10 mouse cellular contexts compared by ENCODE assay signal in genomic region chr7:115568301-115568700, GRCm38 (mm10).
DNase-seq lines count a peak whose midpoint lies in the region; ATAC-seq and TF ChIP-seq lines count a peak whose summit lies in the region.
"Had no signal": no experiment of that assay in that cellular context is flagged by ENCODE, and none has a peak within 500 bp of the region (broad histone marks: within the 10 kb centered on the region; RNA-seq: fewer than 3 reads in every experiment).

No protein-coding gene starts in this region.

- no peak for TF ChIP-seq POLR2A in brain, embryonic 14.5 days (IDR thresholded peaks at IDR 0.05; ENCODE audit: borderline replicate concordance, extremely low read depth, insufficient read depth, insufficient read length, poor library complexity, severe bottlenecking)
- TF ChIP-seq POLR2A in lung, adult 2 months (IDR thresholded peaks at IDR 0.05; ENCODE audit: borderline replicate concordance, extremely low read depth, low read depth, low read length) = no peak

- intact Hi-C loops in gastrocnemius, postnatal 36 days (cut with DNase I) = no loop called here

- peak; percentile 69 for ATAC-seq in forebrain, embryonic 14.5 days
- ATAC-seq in midbrain, embryonic 12.5 days (ENCODE audit: low FRiP score, low read depth) = peak; percentile 42; the same call in 1 of the 2 replicates

- H3K4me1 ChIP-seq in forebrain, embryonic 14.5 days (ENCODE audit: control insufficient read depth, insufficient read depth, low read length) = peaks cover 26% of the 10 kb centered on the region
- H3K4me1 ChIP-seq in midbrain, embryonic 12.5 days = peaks cover 43% of the 10 kb centered on the region
- no peaks in the 10 kb centered on the region for H3K4me1 ChIP-seq in lung, adult 2 months (ENCODE audit: control insufficient read depth, insufficient read depth, low read length)

- no peaks in the 10 kb centered on the region for H3K27me3 ChIP-seq in forebrain, embryonic 14.5 days (replicated peaks; ENCODE audit: control insufficient read depth, insufficient read depth, low read length)
- H3K27me3 ChIP-seq in midbrain, embryonic 12.5 days = no peaks in the 10 kb centered on the region; the same call in 1 of the 2 replicates
- H3K27me3 ChIP-seq: limb, embryonic 13.5 days had no signal

- no peaks in the 10 kb centered on the region for H3K36me3 ChIP-seq in forebrain, embryonic 14.5 days (ENCODE audit: control insufficient read depth, insufficient read depth, low read length)
- no peaks in the 10 kb centered on the region for H3K36me3 ChIP-seq in midbrain, embryonic 12.5 days
- H3K36me3 ChIP-seq: limb, embryonic 13.5 days had no signal

- DNase-seq in gastrocnemius, adult 8-10 months (ENCODE audit: low spot score in 2 of 2) = peak; percentile 13 to 16
- DNase-seq in gastrocnemius, postnatal 36 days = no peak
- DNase-seq in brain, embryonic 14.5 days (ENCODE audit: low read depth) = peak; percentile 89
- DNase-seq in forebrain, embryonic 14.5 days (ENCODE audit: low spot score) = peak; percentile 84
- DNase-seq in testis, postnatal 10 days (ENCODE audit: low spot score) = no peak
- DNase-seq in lung, adult 2 months = no peak
- DNase-seq in cerebellum, postnatal 25 days = no peak
- DNase-seq: thymus, adult 2 months had no signal

- no peaks in the 10 kb centered on the region for H3K9me3 ChIP-seq in forebrain, embryonic 14.5 days (replicated peaks; ENCODE audit: control insufficient read depth, low read length)
- H3K9me3 ChIP-seq in midbrain, embryonic 12.5 days = no peaks in the 10 kb centered on the region
- H3K9me3 ChIP-seq: limb, embryonic 13.5 days had no signal

- 0 out of 2 replicates have a peak overlapping the region, but pooled peaks have one; percentile 14 for H3K9ac ChIP-seq in forebrain, embryonic 14.5 days (ENCODE audit: low read length)
- no peak overlapping the region for H3K9ac ChIP-seq in midbrain, embryonic 12.5 days (replicated peaks)

- TF ChIP-seq CTCF in brain, embryonic 14.5 days (IDR thresholded peaks at IDR 0.05; ENCODE audit: borderline replicate concordance, extremely low read depth, insufficient read depth, insufficient read length) = no peak
- TF ChIP-seq CTCF in lung, adult 2 months (IDR thresholded peaks at IDR 0.05; ENCODE audit: insufficient read depth, low read length) = no peak

- H3K4me2 ChIP-seq in forebrain, embryonic 14.5 days (ENCODE audit: low read length) = peak overlapping the region; percentile 49
- H3K4me2 ChIP-seq in midbrain, embryonic 12.5 days (replicated peaks) = peak overlapping the region; percentile 49

- peak overlapping the region; percentile 57; the same call in 1 of the 2 replicates for H3K27ac ChIP-seq in forebrain, embryonic 14.5 days (ENCODE audit: low read depth, low read length)
- peak overlapping the region; percentile 73 for H3K27ac ChIP-seq in midbrain, embryonic 12.5 days (replicated peaks)

- 10% methylated on average over 11 of the region's 11 CpGs for WGBS in forebrain, embryonic 14.5 days
- WGBS in midbrain, embryonic 12.5 days = 22% methylated on average over 11 of the region's 11 CpGs
- WGBS in lung, adult 2 months = 86% methylated on average over 11 of the region's 11 CpGs

- peak overlapping the region; percentile 8; the same call in 1 of the 2 replicates for H3K4me3 ChIP-seq in forebrain, embryonic 14.5 days (ENCODE audit: low read depth, low read length)
- peak overlapping the region; percentile 20 for H3K4me3 ChIP-seq in midbrain, embryonic 12.5 days
- H3K4me3 ChIP-seq in lung, adult 2 months (replicated peaks; ENCODE audit: extremely low read depth, low read depth, low read length) = no peak overlapping the region
- H3K4me3 ChIP-seq: limb, embryonic 13.5 days had no signal

Comparison
In these comparisons a context has a peak if more than half of its experiments do, and no peak if none do; other contexts are left out.
1. DNase-seq: peak in gastrocnemius, adult 8-10 months (2 of 2), brain, embryonic 14.5 days (single experiment) and forebrain, embryonic 14.5 days (single experiment); none in gastrocnemius, postnatal 36 days (0 of 2), testis, postnatal 10 days (single experiment), lung, adult 2 months (single experiment) and cerebellum, postnatal 25 days (0 of 2).